Mouse (Mus musculus) MEL (cell line): ENCODE measurements around the gene Nup35. TPM values are rescaled to one million over a fixed set of nuclear protein-coding genes. Genes with fewer than 3 reads are reported as not detected.

ENCODE experiments used
- DNase-seq: peaks from one replicate; pipeline ENCODE4 v3.0.0; 2011; ENCODE audit warnings: low read depth, low spot score
- H3K27ac ChIP-seq: 2 replicates; pipeline ENCODE4 v1.5.1; 2012; ENCODE audit warnings: low read depth, mild to moderate bottlenecking, control low read depth, low read length, moderate library complexity; ENCODE audit not compliant: control insufficient read depth
- H3K27me3 ChIP-seq, 2 experiments: fragments of 150-350 bp in 1 of 2; sonication (generic) in 1 of 2; 2 replicates each; pipeline ENCODE4 v1.6.1; 2012; ENCODE audit warnings: low read length in 2 of 2, mild to moderate bottlenecking in 2 of 2, improper control_type of control experiment in 1 of 2, moderate library complexity in 1 of 2; ENCODE audit not compliant: insufficient read depth in 2 of 2, control insufficient read depth in 1 of 2
- H3K36me3 ChIP-seq, 2 experiments: 2 replicates each; pipeline ENCODE4 v1.6.1; 2012 to 2014; ENCODE audit warnings: low read length in 2 of 2, improper control_type of control experiment in 1 of 2, inconsistent platforms in 1 of 2, mild to moderate bottlenecking in 1 of 2; ENCODE audit not compliant: insufficient read depth in 2 of 2, control insufficient read depth in 1 of 2
- H3K4me1 ChIP-seq, 2 experiments: fragments of 150-350 bp in 1 of 2; sonication (generic) in 1 of 2; 2 replicates each; pipeline ENCODE4 v1.6.1; 2012; ENCODE audit warnings: low read length in 2 of 2, improper control_type of control experiment in 1 of 2, mild to moderate bottlenecking in 1 of 2; ENCODE audit not compliant: insufficient read depth in 2 of 2, control insufficient read depth in 1 of 2
- H3K4me3 ChIP-seq, 2 experiments: fragments of 150-350 bp in 1 of 2; sonication (generic) in 1 of 2; 2 replicates each; pipeline ENCODE4 v1.5.1; 2012; ENCODE audit warnings: low read depth in 2 of 2, low read length in 2 of 2, mild to moderate bottlenecking in 2 of 2, moderate library complexity in 2 of 2, control low read depth in 1 of 2, improper control_type of control experiment in 1 of 2; ENCODE audit not compliant: control insufficient read depth in 1 of 2, insufficient read depth in 1 of 2
- H3K79me2 ChIP-seq: 2 replicates; pipeline ENCODE4 v1.6.1; 2012; ENCODE audit warnings: mild to moderate bottlenecking, low read length, moderate library complexity; ENCODE audit not compliant: control insufficient read depth, poor library complexity, insufficient read depth
- H3K9ac ChIP-seq: 2 replicates; pipeline ENCODE4 v1.6.1; 2012; ENCODE audit warnings: low read depth, mild to moderate bottlenecking, control low read depth, low read length, moderate library complexity; ENCODE audit not compliant: control insufficient read depth, poor library complexity, severe bottlenecking
- H3K9me3 ChIP-seq: fragments of 150-350 bp; sonication (generic); replicated peaks from 2 replicates; pipeline ENCODE4 v1.6.1; 2012; ENCODE audit warnings: mild to moderate bottlenecking, low read length, improper control_type of control experiment, moderate library complexity; ENCODE audit not compliant: insufficient read depth
- CHD1 ChIP-seq: IDR thresholded peaks from 2 replicates; pipeline ENCODE4 v1.6.1; 2012; ENCODE audit warnings: low read depth, mild to moderate bottlenecking, inconsistent platforms, low read length, improper control_type of control experiment
- E2F4 ChIP-seq: IDR thresholded peaks from 2 replicates; pipeline ENCODE4 v1.6.1; 2011; ENCODE audit warnings: low read depth, low read length, improper control_type of control experiment, borderline replicate concordance
- EP300 ChIP-seq, 2 experiments: IDR thresholded peaks; 2 replicates each; pipeline ENCODE4 v1.6.1; 2011; ENCODE audit warnings: improper control_type of control experiment in 2 of 2, low read length in 2 of 2, low read depth in 1 of 2, mild to moderate bottlenecking in 1 of 2
- ETS1 ChIP-seq: IDR thresholded peaks from 2 replicates; pipeline ENCODE4 v1.6.1; 2012; ENCODE audit warnings: low read depth, mild to moderate bottlenecking, inconsistent platforms, low read length, improper control_type of control experiment, moderate library complexity
- GABPA ChIP-seq: IDR thresholded peaks from 2 replicates; pipeline ENCODE4 v1.6.1; 2012; ENCODE audit warnings: low read depth, mild to moderate bottlenecking, inconsistent platforms, low read length, improper control_type of control experiment, moderate library complexity
- HCFC1 ChIP-seq: IDR thresholded peaks from 2 replicates; pipeline ENCODE4 v1.6.1; 2012; ENCODE audit warnings: low read depth, mild to moderate bottlenecking, inconsistent platforms, low read length, improper control_type of control experiment, moderate library complexity
- JUND ChIP-seq: IDR thresholded peaks from 2 replicates; pipeline ENCODE4 v1.6.1; 2011; ENCODE audit warnings: low read depth, mild to moderate bottlenecking, improper control_type of control experiment, low read length
- KAT2A ChIP-seq: conservative IDR thresholded peaks from 2 replicates; pipeline ENCODE4 v1.6.1; 2012; ENCODE audit warnings: low read depth, low read length, improper control_type of control experiment, inconsistent platforms
- MAFK ChIP-seq: IDR thresholded peaks from 2 replicates; pipeline ENCODE4 v1.6.1; 2011; ENCODE audit warnings: low read depth, mild to moderate bottlenecking, low read length, improper control_type of control experiment, borderline replicate concordance
- MAX ChIP-seq: IDR thresholded peaks from 2 replicates; pipeline ENCODE4 v1.6.1; 2011; ENCODE audit warnings: low read length, improper control_type of control experiment
- MAZ ChIP-seq: IDR thresholded peaks from 2 replicates; pipeline ENCODE4 v1.6.1; 2012; ENCODE audit warnings: low read depth, mild to moderate bottlenecking, inconsistent platforms, low read length, improper control_type of control experiment
- NELFE ChIP-seq: IDR thresholded peaks from 2 replicates; pipeline ENCODE4 v1.6.1; 2011; ENCODE audit warnings: low read depth, low read length, improper control_type of control experiment
- POLR2A ChIP-seq, 2 experiments: IDR thresholded peaks; 2 replicates each; pipeline ENCODE4 v1.6.1; 2011 to 2012; ENCODE audit warnings: low read length in 2 of 2, mild to moderate bottlenecking in 2 of 2, control low read depth in 1 of 2, improper control_type of control experiment in 1 of 2, low read depth in 1 of 2, moderate library complexity in 1 of 2; ENCODE audit not compliant: control insufficient read depth in 1 of 2, insufficient read depth in 1 of 2, poor library complexity in 1 of 2
- POLR2AphosphoS2 ChIP-seq: IDR thresholded peaks from 2 replicates; pipeline ENCODE4 v1.6.1; 2011; ENCODE audit warnings: low read length, improper control_type of control experiment
- RAD21 ChIP-seq: IDR thresholded peaks from 2 replicates; pipeline ENCODE4 v1.6.1; 2011; ENCODE audit warnings: mild to moderate bottlenecking, low read depth, low read length, improper control_type of control experiment
- SIN3A ChIP-seq: IDR thresholded peaks from 2 replicates; pipeline ENCODE4 v1.6.1; 2012; ENCODE audit warnings: low read length, improper control_type of control experiment, inconsistent platforms
- TBP ChIP-seq: IDR thresholded peaks from 2 replicates; pipeline ENCODE4 v1.8.0; 2011; ENCODE audit warnings: low read depth, low read length, improper control_type of control experiment
- UBTF ChIP-seq: IDR thresholded peaks from 2 replicates; pipeline ENCODE4 v1.6.1; 2012; ENCODE audit warnings: low read depth, mild to moderate bottlenecking, inconsistent platforms, low read length, improper control_type of control experiment, moderate library complexity, borderline replicate concordance; ENCODE audit not compliant: insufficient read depth
- ZC3H11A ChIP-seq: IDR thresholded peaks from 2 replicates; pipeline ENCODE4 v1.6.1; 2012; ENCODE audit warnings: low read depth, mild to moderate bottlenecking, inconsistent platforms, low read length, improper control_type of control experiment
- ZKSCAN1 ChIP-seq: IDR thresholded peaks from 2 replicates; pipeline ENCODE4 v1.6.1; 2012; ENCODE audit warnings: low read depth, mild to moderate bottlenecking, inconsistent platforms, low read length, improper control_type of control experiment, moderate library complexity
- polyA plus RNA-seq, 2 experiments: library from polyadenylated mRNA; stranded (reverse) in 1 of 2; unstranded in 1 of 2; fragments of >175 nt in 1 of 2; fragments of >200 nt in 1 of 2; gene quantifications; 2 replicates each; pipeline versions ENCODE4 v1.2.1 to v1.2.4; 2012; ENCODE audit warnings: low replicate concordance in 2 of 2, low read depth in 1 of 2; ENCODE audit not compliant: insufficient read length in 2 of 2, insufficient read depth in 1 of 2, missing spikeins in 1 of 2
- total RNA-seq: library from RNA; depleted of rRNA; stranded (reverse); fragments of 300-350 nt; gene quantifications from 2 replicates; pipeline ENCODE4 v1.2.3, GENCODE M21; 2012

The Nup35 gene
- total and polyA plus RNA-seq, 3 experiments: 36.1 to 51.5 TPM; not detected in 1

DNA sequence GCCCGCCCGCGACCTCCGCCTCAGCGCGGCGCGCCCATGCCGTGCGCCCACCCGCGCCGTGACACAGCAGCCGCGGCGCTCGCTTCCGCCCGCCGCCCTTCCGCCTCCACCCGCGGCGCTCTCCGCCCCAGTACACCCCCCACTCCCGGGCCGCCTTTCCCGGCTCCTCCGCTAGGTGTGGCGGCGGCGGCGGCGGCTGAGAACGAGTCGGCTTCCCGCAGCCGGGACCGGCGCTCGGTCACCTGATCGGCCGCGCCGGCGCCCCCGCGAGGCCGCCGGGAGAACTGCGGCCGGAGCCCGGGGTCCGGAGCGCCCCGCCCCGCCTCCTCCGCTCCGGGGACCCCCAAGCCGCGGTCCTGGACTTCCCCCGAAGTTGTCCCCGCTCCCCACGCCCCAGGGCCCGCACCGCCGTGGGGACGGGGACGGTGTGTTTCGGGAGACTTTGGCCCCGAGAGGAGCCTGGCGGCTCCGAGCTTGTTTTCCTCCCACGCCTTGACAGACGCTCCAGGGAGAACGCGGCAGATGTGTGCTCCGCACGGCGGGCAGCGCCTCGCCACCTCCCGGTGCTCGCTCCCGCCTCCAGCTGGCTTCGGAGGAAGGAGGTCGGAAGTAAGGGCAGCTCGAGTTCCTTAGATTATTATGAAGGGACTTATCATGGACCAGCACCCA lies 35.9 kb upstream of the Nup35 start, which contains the start of gene Nckap1 (continued):
- no peak for TF ChIP-seq ETS1
- TF ChIP-seq EP300 (IDR thresholded peaks at IDR 0.05; ENCODE audit: low read depth in 1 of 2, low read length in 2 of 2): no peak
- TF ChIP-seq JUND: no peak

DNA sequence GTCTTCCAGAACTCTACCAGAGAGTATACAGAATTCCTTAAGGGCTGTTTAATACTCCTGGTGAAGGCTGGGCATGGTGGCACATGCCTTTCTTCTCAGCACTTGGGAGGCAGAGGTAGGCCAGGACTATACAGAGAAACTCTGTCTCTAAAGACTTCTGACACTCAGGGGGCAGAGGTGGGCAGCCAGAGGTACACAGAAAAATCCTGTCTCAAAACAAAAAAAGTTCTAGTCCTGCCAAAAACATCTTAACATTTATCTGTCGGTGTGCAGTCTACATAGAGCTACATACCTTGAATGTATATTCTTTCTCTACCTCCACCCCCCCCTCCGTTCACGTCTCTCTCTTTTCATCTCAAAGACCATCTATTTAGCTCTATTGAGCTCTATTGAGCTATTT lies 34.7 kb upstream of the Nup35 start:
- H3K27ac ChIP-seq: no peak overlapping the region

DNA sequence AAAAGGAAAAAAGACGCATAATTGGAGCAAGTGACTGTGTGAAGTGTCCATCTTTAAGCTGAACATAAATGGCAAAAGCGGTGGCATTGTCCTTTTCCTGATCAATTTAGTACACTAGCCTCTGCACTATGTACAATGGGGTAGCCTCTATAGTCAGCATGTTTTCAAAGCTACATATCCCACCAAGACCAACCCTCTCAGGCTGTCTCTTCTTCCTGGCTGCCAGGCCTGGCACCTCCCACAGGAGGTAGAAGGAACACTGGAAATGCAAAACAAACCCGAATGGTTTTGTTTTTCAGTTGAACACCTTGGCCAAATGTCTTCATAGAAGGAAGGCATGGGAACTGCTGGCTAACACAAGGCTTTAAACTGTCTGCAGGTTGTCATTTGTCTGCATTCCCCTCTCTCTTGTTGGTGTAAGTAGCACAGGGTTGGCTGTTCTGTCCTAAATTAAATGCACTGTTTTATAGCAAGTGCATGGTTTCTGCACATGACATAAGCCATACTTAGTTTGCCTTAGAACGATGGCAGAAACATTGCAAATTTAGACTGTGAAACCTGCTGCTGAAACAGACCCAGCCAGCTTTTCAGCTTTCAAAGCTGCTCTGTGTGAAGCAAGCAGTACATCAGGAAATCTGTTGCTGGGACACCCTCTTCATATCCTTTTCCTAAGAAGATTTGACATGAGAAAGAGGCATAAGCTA lies 22.7 kb upstream of the Nup35 start:
- Histone ChIP-seq H3K36me3 (peaks cover 0 to 2% of the 10 kb centered on the region in 2 experiments; a peak in 1 of 4 replicates), H3K27me3 (peaks cover 1 to 6% of the 10 kb centered on the region in 2 experiments; a peak in 3 of 4 replicates), H3K27ac (no peak overlapping the region), H3K4me3 (no peak overlapping the region), H3K79me2 (no peaks in the 10 kb centered on the region), H3K4me1 (peaks cover 6 to 7% of the 10 kb centered on the region in 2 experiments; a peak in 3 of 4 replicates), H3K9ac (no peak overlapping the region), H3K9me3 (no peaks in the 10 kb centered on the region)
- no peak for DNase-seq
- TF ChIP-seq SIN3A: no peak
- TF ChIP-seq EP300 (IDR thresholded peaks at IDR 0.05; ENCODE audit: low read depth in 1 of 2, low read length in 2 of 2): no peak
- TF ChIP-seq ZKSCAN1: no peak
- TF ChIP-seq ZC3H11A: no peak
- no peak for TF ChIP-seq E2F4
- TF ChIP-seq GABPA: no peak

More for the DNA sequence above, 34.7 kb upstream of the Nup35 start:
- Histone ChIP-seq H3K27me3 (peaks cover 5 to 8% of the 10 kb centered on the region in 2 experiments; a peak in 3 of 4 replicates), H3K4me1 (peaks cover 3 to 9% of the 10 kb centered on the region in 2 experiments), H3K79me2 (peaks cover 1% of the 10 kb centered on the region; the same call in 1 of the 2 replicates), H3K9me3 (no peaks in the 10 kb centered on the region), H3K9ac (no peak overlapping the region), H3K36me3 (peaks cover 0 to 3% of the 10 kb centered on the region in 2 experiments; a peak in 2 of 4 replicates), H3K4me3 (no peak overlapping the region)
- no peak for TF ChIP-seq UBTF
- no peak for TF ChIP-seq NELFE
- TF ChIP-seq EP300 (IDR thresholded peaks at IDR 0.05; ENCODE audit: low read depth in 1 of 2, low read length in 2 of 2): no peak
- no peak for TF ChIP-seq MAZ
- no peak for TF ChIP-seq MAX
- no peak for TF ChIP-seq TBP
- TF ChIP-seq MAFK: no peak
- no peak for TF ChIP-seq POLR2A (IDR thresholded peaks at IDR 0.05; ENCODE audit: control insufficient read depth in 1 of 2, insufficient read depth in 1 of 2, low read depth in 1 of 2, low read length in 2 of 2, poor library complexity in 1 of 2)
- no peak for TF ChIP-seq ZKSCAN1
- no peak for TF ChIP-seq GABPA
- TF ChIP-seq CHD1: no peak
- no peak for TF ChIP-seq HCFC1
- no peak for TF ChIP-seq RAD21
- TF ChIP-seq POLR2AphosphoS2: no peak
- no peak for TF ChIP-seq ZC3H11A
- TF ChIP-seq KAT2A: no peak
- no peak for DNase-seq
